Mouse (Mus musculus) layer of hippocampus, postnatal 36 days (tissue): Measurements from ENCODE around the gene Tiprl. TPM values are rescaled to one million over a fixed set of nuclear protein-coding genes. Genes with fewer than 3 reads are reported as not detected.

Experiments
- DNase-seq, 2 experiments: peaks; one replicate each; pipeline ENCODE4 v3.0.0; 2022
- total RNA-seq, 2 experiments: library from RNA; stranded (reverse); gene quantifications; 2 replicates each; pipeline ENCODE4 v1.2.3; 2021

Tiprl gene
- total RNA-seq, 2 experiments from 2014 or later, result 65.9 to 73.3 TPM

DNA sequence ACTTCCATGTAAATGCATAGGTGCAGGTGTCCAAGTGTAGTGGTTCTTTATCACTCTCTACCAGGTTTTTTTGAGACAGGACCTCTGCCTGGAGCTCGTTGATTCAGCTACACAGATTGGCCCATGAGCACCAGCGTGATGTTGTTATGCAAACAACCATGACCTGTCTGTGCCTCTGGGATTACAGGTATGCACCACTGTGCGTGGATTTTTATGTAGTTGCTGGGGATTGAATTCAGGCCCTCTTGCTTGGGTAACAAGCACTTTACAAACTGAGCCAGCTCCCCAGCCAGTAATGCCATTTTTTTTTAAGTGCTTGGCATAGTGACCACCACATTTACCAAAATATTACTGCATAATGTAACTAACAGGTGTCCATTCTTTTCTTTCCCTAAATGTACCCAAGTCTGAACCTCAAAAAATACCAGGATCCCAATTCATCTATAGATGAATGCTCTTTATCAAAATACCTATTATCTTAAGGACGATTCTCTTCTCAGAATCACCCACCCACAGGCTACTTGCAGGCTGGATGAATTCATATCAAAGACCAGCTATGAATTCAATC, 35.3 kb downstream of the Tiprl start:
- no peak for DNase-seq

DNA sequence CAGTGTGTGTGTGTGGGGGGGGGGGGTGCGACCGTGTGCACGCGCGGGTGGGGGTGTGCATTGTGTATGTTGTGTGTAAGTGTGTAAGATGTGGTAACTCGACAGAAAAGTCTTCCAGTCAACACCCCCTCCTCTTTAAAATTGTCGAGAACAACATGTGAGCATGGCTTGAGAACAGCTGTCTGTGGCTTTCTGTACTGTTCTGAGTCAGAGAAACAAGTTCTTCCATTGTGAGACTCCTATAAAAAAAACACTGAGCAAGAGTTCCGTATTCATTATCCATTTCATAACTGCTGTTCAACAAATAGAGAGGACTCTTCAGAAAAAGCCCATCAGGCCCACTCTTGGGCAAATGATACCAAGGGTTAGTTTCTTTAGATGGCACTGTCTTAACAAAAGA, 36.0 kb downstream of the Tiprl start:
- DNase-seq, result no peak

DNA sequence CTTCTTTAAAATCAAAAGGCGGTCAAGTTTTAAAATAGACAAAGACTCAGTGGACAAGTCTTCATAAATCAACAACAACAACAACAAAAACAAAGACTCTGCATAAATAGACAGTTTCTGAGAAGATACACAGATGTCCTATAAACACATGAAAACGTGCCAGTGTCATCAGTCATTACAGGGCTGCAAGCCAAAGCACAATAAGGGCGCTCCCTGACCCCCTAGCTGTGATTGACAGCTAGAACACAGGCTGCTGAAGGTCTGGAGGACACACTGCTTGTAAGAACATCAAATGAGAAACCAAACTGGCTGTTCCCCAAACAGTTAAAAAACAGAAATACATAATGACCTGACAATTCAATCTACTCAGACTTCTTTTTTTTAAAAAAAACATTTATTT, 37.2 kb downstream of the Tiprl start:
- no peak for DNase-seq

DNA sequence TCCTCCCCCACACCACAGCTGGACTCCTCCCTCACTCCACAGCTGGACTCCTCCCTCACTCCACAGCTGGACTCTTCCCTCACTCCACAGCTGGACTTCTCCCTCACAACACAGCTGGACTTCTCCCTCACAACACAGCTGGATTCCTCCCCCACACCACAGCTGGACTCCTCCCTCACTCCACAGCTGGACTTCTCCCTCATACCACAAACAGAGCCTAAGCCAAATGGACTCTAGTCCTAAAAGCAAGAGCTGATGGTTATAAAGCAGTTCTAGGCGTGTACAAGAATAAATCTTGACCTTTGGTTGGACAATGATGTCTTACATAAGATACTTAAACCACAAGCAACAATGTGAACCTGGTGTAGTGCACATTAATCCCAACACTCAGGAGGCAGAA, 37.8 kb downstream of the Tiprl start:
- no peak for DNase-seq

DNA sequence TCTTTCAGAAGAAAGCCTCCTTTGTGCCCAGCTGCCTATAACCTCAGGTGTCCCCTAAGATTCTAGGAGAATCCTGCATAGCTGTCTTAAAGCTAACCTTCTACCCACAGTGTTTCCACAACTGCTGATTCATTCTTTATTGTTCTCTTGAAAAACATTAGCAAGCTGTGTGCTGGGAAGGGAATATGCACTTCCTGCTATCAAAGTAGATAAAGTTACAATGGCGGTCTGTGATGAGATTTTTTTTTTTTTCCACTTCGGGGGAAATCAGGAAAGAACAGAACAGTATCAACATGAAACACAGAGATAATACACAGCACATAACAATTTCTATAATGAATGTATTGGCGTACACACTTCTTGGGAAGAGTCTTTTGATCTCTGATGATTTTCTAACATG, 38.9 kb downstream of the Tiprl start:
- no peak for DNase-seq

DNA sequence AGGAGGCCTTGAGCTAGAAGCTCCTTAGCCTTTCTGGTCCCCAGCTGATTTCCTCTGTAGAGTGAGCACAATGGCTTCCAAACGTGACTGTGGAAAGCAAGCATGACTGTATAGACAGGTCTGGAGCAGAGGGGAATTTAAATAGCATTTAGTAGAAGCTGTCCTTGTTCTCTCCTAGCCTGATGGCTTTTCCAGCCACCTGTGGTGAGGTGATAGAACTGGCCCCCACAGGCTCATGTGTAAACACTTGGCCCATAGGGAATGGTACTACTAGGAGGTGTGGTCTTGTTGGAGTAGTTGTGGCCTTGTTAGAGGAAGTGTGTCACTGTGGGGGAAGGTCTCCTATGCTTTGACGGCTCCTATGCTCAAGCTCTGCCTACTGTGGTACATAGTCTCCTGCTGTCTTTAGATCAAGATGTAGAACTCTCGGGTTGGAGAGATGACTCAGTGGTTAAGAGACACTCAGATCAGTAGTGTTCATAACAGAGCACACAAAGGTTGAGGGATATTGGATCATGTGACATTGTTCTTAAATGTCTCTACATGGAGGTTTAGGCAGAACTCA, 41.3 kb downstream of the Tiprl start:
- no peak for DNase-seq

DNA sequence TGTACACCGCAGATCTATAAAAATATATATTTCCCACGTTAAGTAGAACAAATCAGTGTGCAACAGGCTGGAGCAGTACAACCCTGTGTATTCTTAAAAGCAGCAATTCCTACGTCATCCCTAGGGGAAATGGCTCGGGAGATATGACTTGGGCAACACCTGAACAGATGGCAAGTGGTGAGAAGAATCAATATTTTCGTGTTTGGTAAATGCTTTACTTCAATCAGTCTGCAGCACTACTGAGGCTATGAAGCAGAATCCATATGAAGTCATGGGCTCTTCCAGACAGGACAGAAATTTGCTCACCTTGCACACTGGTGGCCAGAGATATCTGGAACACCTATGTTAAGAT, 42.2 kb downstream of the Tiprl start:
- no peak for DNase-seq

DNA sequence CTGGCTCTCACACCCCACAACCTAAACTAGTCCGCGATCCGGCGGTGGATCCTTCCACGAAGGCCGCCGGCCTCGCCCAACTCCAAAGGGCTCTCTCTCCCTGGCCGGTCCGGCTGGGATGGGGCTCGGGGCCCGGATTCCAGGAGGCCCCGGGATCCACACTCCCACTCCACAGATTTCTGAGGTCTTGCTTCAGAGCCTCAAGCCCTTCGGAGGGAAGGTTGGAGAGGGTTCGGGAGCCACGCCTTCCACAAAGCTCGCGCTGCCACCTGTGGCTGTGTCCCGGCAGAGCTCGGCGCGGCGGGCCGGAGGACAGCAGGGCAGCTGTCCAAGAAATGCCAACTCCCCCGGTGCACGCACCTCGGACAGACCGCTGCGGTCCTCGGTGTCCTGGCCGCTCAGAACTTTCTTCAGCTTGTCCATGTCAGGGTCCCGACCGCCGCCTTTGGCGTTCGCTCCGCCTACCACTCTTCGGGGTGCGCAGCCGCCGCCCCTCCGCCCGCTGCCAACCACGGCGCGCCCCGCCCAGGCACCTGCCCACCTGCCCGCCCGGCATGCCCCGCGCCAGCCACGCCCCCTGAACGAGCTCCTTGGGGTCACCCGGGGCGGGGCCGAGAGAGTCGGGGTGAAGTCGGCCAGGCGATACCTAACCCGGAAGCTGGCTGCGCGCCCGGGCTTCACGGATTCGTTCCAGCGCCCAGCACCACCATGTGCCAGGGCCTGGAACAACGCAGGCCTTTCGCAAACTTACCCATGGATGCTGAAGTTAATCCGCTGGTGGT, 42.7 kb downstream of the Tiprl start, which contains the start of gene Sft2d2:
Gene Sft2d2 (minus strand): TSS at position 559 of the 782 bp plus-strand sequence.
- peak; percentile 59 to 69 for DNase-seq

DNA sequence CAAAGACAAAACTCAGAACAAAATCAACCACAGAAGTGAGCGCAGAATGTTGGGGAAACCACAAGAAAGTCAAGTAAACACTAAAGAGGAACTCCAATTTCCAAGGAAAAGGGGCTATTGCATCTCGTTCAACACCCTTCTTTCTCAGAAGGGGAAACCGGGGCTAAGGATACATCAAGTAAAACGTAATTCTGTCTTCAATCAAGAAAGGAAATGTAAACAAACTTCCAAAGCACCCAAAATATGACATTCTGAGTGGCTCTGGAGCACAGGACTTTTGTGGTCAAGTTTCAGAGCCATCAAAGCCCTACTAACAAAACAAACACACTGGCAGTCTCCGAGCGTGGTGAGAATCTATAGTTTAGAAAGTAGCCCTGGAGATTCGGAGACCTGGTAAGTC, 43.4 kb downstream of the Tiprl start:
- no peak for DNase-seq

DNA sequence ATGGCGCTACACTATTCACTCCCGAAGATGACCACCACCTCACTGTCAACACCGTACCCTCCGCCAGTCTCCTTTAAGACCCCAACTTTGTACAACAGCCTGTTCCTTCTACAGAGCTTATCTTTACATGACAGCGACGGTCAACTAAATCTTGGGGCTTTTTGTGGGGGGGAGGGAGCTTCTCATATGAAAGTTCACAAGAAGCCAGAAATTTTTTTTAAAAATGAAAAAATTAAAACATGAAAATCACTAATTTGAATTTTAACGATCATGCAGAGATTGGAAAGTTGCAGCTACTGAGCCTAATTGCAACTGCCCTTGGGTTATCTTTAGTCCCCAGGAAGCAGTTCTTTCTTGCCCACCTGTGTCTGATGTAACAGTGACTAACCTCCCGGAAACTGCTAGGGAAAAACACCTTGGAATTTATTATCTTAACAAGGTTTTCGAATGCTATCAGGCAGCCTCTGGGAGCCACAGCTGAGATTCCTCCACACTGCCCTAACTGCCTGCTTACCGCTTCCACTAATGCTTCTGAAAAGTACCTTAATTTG, 44.0 kb downstream of the Tiprl start:
- no peak for DNase-seq

DNA sequence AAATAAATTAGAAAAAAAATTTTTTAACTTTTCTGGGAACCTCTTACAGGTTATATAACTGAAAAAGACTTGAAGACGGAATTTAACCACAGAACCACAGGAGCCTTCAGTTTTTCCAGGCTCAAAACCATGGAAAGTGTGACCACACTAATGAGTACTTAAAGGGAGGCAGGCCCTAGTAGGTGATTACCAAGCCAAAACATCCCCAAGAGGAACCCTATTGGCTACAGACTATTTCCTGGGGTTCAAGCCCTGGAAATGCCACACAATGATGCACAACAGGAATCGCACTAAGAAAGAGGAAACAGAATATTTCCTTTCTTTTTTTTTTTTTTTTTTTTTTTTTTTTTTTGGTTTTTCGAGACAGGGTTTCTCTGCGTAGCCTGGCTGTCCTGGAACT, 44.7 kb downstream of the Tiprl start:
- no peak for DNase-seq

DNA sequence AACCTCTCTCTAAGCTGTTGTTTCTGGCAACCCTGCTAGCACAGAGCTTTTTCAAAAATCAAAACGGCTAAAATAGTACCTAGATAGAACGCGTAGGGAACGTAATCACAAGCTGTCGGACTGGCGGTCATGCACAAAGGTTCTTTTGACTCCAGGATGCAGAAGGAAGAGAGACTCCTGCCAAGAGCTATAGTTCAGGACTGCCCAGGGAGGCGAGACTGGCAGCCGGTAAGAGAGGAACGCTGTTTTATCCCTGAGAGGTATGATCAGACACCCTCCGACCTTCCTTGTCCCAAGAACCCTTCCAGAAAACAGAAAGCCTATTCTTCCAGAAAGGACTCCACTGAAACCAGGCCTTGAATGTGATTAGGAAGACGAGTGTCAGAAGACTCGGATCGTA, 45.2 kb downstream of the Tiprl start:
- no peak for DNase-seq

DNA sequence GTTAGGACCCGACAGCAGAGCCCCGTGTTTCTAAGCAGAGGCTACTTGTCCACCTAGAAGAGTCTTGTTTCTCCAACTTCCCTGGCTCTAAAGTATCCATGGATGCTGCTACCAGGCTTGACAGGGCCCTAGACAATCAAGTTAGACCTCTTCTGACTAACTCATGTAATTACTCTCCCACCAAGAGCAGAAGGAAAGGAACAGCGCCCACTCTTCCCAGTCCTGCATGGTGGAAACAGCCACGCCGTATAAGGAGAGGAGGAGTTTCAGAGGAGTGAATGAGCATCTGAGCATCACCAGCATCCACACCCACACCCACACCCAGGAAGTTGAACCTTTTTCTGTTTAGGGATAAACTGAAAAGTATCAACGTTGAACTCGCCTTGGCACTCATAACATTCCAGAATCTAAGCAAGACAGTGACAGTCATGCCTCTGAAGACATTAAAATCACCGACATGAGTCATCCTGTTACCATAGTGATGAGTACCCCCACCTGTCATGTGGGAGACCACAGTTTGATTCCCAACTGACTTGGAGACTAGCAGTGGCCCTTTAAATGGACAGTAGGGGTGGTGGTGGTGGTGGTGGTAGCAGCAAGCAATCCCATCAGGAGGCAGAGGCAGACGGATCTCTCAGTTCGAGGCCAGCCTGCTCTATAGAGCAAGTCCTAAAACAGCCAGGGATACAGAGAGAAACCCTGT, 46.1 kb downstream of the Tiprl start:
- DNase-seq, result no peak

DNA sequence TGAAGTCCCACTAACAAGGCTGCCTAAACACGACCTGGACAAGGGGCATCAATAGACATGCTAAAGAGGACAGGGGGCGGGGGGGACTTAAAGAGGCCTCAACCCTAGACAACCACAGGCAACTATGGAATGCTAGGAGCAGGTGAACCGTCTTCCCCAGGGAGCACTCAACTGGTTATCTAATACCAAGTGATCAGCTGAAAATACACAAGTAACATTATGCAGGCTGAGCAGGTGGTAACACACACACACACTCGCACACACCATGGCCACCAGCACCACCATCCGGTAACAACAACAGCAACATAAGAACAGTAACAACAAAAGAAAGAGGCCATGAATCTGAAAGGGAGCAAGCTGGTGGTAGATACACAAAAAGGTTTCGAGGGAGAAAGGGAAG, 46.7 kb downstream of the Tiprl start:
- DNase-seq, result no peak

DNA sequence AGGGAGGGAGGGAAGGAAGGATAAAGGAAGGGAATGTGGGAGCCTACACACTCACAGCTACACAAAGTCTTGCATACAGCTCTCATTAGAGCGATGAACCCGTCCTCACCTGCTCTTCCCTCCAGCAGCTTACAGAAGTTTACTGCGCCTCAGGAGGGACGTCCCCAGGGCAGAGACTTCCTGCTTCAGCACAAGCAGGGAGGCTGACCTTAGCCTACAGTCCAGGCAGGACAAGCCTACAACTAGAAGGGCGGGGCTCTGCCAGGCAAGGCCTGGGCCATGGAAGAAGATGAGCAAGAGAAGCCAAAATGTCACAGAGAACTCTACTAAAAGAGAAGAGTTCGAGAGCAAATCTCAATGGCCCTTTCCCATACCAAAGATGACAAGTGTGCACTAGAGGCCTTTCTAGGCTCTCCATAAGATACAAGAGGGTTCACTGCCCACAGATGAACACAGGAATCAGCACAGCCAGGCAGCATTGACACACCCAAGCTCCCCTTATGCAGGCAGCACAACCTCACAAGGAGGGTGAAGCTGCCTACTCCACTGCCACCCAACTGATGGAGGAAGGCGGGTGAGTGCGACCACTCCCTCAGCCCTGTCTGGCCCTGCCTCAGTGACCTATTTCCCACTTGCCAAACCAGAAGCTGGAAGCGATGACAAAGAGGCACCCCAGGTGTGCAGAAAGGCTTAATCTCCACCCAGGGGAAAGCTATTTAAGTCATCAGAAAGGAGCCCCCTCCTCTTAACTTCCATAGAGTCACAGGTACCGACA, 47.8 kb downstream of the Tiprl start:
- DNase-seq, result no peak

DNA sequence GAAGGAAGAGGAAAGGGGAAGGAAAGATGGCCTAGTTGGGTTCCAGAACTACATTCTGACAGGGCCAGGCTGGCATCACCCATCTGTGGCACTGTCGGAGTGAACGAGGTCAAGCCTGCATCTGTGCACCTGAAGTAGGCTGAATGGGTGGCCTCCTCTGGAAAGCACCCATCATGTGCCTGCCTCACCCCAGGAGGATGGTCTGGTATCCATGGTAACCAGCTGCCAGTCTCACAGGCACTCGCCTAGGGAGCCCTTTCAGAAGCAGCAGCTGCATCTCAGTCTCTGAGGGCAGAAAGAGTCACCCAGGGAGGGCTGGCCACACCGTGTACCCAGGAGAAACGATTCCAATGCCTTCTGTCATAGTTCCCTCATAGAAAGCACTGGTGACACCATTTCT, 49.4 kb downstream of the Tiprl start:
- no peak for DNase-seq

DNA sequence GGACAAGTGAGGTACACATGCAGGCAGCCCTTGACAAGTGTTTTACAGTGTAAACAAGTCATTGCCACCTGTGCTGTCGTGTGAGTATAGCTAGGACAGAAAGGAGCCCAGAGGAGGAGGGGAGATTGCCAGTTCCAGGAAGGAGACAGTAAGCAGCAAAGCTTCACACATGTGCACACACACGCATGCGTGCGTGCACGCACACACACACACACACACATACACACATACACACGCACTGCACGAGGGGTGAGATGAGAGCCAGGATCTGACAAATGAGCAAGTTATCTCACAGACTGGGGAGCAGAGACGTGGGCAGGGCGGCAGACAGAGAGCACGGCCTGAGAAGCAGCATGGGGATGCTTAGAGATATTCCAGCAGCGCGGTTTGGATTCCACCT, 50.3 kb downstream of the Tiprl start:
- no peak for DNase-seq

DNA sequence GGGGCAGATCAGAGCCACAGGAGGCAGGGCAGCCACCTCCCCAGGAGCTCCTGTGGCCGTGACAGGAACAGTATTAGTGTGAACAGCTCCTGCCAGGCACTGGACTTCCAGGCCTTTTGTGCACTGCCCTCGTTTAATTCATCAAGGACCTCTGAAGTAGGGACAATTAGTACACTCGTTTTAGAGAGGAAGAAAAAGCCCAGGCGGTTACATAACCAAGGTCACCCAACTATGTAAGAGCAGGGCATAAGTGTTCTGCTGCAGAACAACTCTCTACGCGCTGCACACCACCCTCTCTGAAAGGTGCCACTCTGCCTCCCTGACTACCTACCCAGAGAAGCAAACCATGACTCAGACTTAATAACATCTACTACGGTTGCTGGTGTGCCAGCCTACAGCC, 51.7 kb downstream of the Tiprl start:
- DNase-seq, result no peak

DNA sequence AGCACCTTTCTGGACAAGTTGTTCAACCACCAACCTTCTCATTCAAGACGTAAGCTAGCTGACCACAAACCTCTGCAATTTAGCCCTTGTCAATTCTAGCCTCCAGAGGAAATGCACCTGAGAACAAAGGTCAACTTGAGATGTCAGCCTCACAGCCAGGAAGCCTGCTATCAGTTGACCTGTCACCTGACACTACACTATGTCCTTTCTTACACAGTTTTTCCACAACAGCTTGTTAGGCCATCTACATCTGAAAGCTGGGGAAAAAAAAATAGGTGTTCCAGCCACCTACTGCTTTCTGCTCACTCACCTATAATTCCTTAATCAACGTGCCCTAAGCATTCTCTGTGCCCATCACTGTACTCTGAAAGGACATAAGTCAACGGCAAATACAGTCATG, 52.6 kb downstream of the Tiprl start:
- DNase-seq, result no peak

DNA sequence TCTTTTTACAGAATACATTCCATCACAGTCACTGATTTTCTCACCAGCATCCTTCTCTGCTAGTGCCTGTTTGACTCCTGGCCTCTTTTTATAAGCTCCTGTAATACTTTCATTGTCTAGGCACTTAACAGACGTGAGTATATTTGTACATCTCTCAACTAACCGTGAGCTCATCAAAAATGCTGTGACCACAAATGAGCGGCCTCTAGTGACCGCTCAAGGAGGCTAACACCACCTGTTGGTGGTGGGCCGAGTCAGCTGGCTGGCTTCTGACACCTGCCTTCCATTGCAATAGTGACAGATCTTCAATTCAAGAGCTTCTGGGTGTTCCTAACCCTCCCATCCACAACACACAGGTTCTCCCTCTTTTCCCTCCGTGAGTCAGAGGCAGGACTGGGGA, 53.4 kb downstream of the Tiprl start:
- no peak for DNase-seq

DNA sequence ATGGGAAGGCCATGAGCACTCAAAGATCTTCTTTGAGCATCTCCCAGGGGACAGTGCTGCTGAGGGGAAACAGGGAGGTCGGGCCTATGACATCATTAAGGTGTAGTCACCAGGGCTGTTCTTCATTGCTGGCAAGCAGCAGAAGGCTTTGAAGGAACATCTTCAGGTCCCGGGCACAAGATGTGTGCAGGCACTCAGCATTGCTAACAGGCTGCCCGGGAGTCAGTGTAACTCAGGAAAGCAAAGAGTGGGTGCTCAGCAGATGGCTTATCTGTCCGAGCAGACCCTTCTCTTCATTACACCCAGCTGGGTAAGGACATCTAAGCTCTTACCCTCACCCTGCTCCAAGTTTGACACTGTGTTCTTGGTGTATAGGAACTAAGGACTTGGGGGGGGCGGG, 57.5 kb downstream of the Tiprl start:
- DNase-seq, result no peak

DNA sequence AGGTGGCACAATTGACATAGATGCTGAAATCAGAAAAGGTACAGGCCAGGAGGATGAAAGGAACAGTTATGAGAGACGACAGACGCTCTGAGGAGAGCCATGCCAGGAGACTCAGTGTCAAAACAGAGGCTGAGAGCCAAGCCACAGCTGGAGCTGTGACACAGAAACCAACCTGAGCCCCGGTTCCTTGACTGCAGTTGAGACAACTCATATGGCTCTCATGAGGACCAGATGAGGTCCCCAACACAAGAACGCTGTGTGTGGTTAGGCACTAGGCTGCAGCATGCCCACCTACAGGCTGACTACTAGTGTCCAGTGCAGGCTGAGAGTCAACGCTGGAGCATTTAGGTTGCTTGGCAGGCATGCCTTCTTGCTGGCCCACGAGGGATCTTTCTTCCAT, 58.7 kb downstream of the Tiprl start:
- no peak for DNase-seq
